Mouse (Mus musculus): Measurements from ENCODE around the gene Nppb. TPM values are rescaled to one million over a fixed set of nuclear protein-coding genes. Genes with fewer than 3 reads are reported as not detected.

Gene Nppb
- polyA plus RNA-seq (2015; fragmentation: Illumina TruSeq; extraction: RNeasy Lipid Tissue Mini Kit (QIAGEN cat#74804); ENCODE audit: insufficient read depth, low read depth, low replicate concordance), result not detected

GRCm38 (mm10) chr4:147985205-147986132 is at the start of gene Nppb:
Nppb (plus strand) TSS chr4:147985788.

GRCm38 (mm10) chr4:147936331-147936954 is 49.1 kb upstream of the Nppb start, which contains the start of gene Plod1:
Plod1 (minus strand) TSS chr4:147936767.

GRCm38 (mm10) chr4:147940576-147941044 is 45.0 kb upstream of the Nppb start, which contains the start of gene 2510039O18Rik:
2510039O18Rik (plus strand) TSS chr4:147940895.

GRCm38 (mm10) chr4:148000202-148000772 is 14.7 kb downstream of the Nppb start, which contains the start of gene Nppa:
Nppa (plus strand) TSS chr4:148000722.

Other genes with a start within 250 kb of the Nppb start
- gene Zfp984, start 176.0 kb upstream of the Nppb start, polyA plus RNA-seq (2015; fragmentation: Illumina TruSeq; extraction: RNeasy Lipid Tissue Mini Kit (QIAGEN cat#74804); ENCODE audit: insufficient read depth, low read depth, low replicate concordance), result 3.6 TPM
- gene Zfp933, start 137.4 kb upstream of the Nppb start, polyA plus RNA-seq (2015; fragmentation: Illumina TruSeq; extraction: RNeasy Lipid Tissue Mini Kit (QIAGEN cat#74804); ENCODE audit: insufficient read depth, low read depth, low replicate concordance), result 2.1 TPM
- gene Miip, start 117.0 kb upstream of the Nppb start, polyA plus RNA-seq (2015; fragmentation: Illumina TruSeq; extraction: RNeasy Lipid Tissue Mini Kit (QIAGEN cat#74804); ENCODE audit: insufficient read depth, low read depth, low replicate concordance), result 26.2 TPM
- gene Fv1, start 116.8 kb upstream of the Nppb start, polyA plus RNA-seq (2015; fragmentation: Illumina TruSeq; extraction: RNeasy Lipid Tissue Mini Kit (QIAGEN cat#74804); ENCODE audit: insufficient read depth, low read depth, low replicate concordance), result 1.4 TPM
- 8.5 TPM for gene Mfn2, start 81.1 kb upstream of the Nppb start, polyA plus RNA-seq (2015; fragmentation: Illumina TruSeq; extraction: RNeasy Lipid Tissue Mini Kit (QIAGEN cat#74804); ENCODE audit: insufficient read depth, low read depth, low replicate concordance)
- gene Plod1, start 49.0 kb upstream of the Nppb start, polyA plus RNA-seq (2015; fragmentation: Illumina TruSeq; extraction: RNeasy Lipid Tissue Mini Kit (QIAGEN cat#74804); ENCODE audit: insufficient read depth, low read depth, low replicate concordance), result 12.8 TPM
- 7.1 TPM for gene 2510039O18Rik, start 44.9 kb upstream of the Nppb start, polyA plus RNA-seq (2015; fragmentation: Illumina TruSeq; extraction: RNeasy Lipid Tissue Mini Kit (QIAGEN cat#74804); ENCODE audit: insufficient read depth, low read depth, low replicate concordance)
- not detected for gene Nppa, start 14.9 kb downstream of the Nppb start, polyA plus RNA-seq (2015; fragmentation: Illumina TruSeq; extraction: RNeasy Lipid Tissue Mini Kit (QIAGEN cat#74804); ENCODE audit: insufficient read depth, low read depth, low replicate concordance)
- 2.5 TPM for gene Clcn6, start 53.0 kb downstream of the Nppb start, polyA plus RNA-seq (2015; fragmentation: Illumina TruSeq; extraction: RNeasy Lipid Tissue Mini Kit (QIAGEN cat#74804); ENCODE audit: insufficient read depth, low read depth, low replicate concordance)
- 21.1 TPM for gene Mthfr, start 53.3 kb downstream of the Nppb start, polyA plus RNA-seq (2015; fragmentation: Illumina TruSeq; extraction: RNeasy Lipid Tissue Mini Kit (QIAGEN cat#74804); ENCODE audit: insufficient read depth, low read depth, low replicate concordance)
- gene Agtrap, start 102.2 kb downstream of the Nppb start, polyA plus RNA-seq (2015; fragmentation: Illumina TruSeq; extraction: RNeasy Lipid Tissue Mini Kit (QIAGEN cat#74804); ENCODE audit: insufficient read depth, low read depth, low replicate concordance), result 11.2 TPM
- gene Mad2l2, start 144.6 kb downstream of the Nppb start, polyA plus RNA-seq (2015; fragmentation: Illumina TruSeq; extraction: RNeasy Lipid Tissue Mini Kit (QIAGEN cat#74804); ENCODE audit: insufficient read depth, low read depth, low replicate concordance), result 2.2 TPM
- gene Draxin, start 144.9 kb downstream of the Nppb start, polyA plus RNA-seq (2015; fragmentation: Illumina TruSeq; extraction: RNeasy Lipid Tissue Mini Kit (QIAGEN cat#74804); ENCODE audit: insufficient read depth, low read depth, low replicate concordance), result not detected
- 10.4 TPM for gene Fbxo6, start 166.4 kb downstream of the Nppb start, polyA plus RNA-seq (2015; fragmentation: Illumina TruSeq; extraction: RNeasy Lipid Tissue Mini Kit (QIAGEN cat#74804); ENCODE audit: insufficient read depth, low read depth, low replicate concordance)
- 3.0 TPM for gene Fbxo44, start 174.7 kb downstream of the Nppb start, polyA plus RNA-seq (2015; fragmentation: Illumina TruSeq; extraction: RNeasy Lipid Tissue Mini Kit (QIAGEN cat#74804); ENCODE audit: insufficient read depth, low read depth, low replicate concordance)
- gene Fbxo2, start 174.8 kb downstream of the Nppb start, polyA plus RNA-seq (2015; fragmentation: Illumina TruSeq; extraction: RNeasy Lipid Tissue Mini Kit (QIAGEN cat#74804); ENCODE audit: insufficient read depth, low read depth, low replicate concordance), result 1.3 TPM